Mouse (Mus musculus): ENCODE results near the gene Btrc. TPM values are rescaled to one million over a fixed set of nuclear protein-coding genes. Genes with fewer than 3 reads are reported as not detected.

Gene Btrc
- total and polyA plus RNA-seq, 2 experiments from 2014 or later, result 21.9 to 28.5 TPM

- TF ChIP-seq CTCF (IDR thresholded peaks at IDR 0.05; ENCODE audit: low read depth) (no peak), EP300 (IDR thresholded peaks at IDR 0.05; ENCODE audit: low read depth) (no peak)
- Histone ChIP-seq H3K4me1 (ENCODE audit: control insufficient read depth, insufficient read depth) (peaks cover 8% of the 10 kb centered on the region; the same call in 1 of the 2 replicates), H3K9ac (replicated peaks; ENCODE audit: low read depth, low read length) (no peak overlapping the region), H3K36me3 (replicated peaks; ENCODE audit: control insufficient read depth, insufficient read depth, low read length) (peaks cover 16% of the 10 kb centered on the region; the same call in 1 of the 2 replicates), H3K27ac (ENCODE audit: low read depth) (no peak overlapping the region), H3K27me3 (ENCODE audit: control insufficient read depth, insufficient read depth, low read length) (no peaks in the 10 kb centered on the region), H3K4me2 (ENCODE audit: low read depth, low read length) (no peak overlapping the region), H3K9me3 (replicated peaks; ENCODE audit: control insufficient read depth, low read length) (no peaks in the 10 kb centered on the region), H3K4me3 (ENCODE audit: low read depth, low read length) (no peak overlapping the region)
- no peak for DNase-seq (ENCODE audit: low spot score)
- 94% methylated on average over 7 of the region's 7 CpGs for WGBS
- ATAC-seq (ENCODE audit: insufficient read depth, low read depth), result no peak
Observed at GRCm38 (mm10) chr19:45505446-45505845, 141.9 kb downstream of the Btrc start.

- peak; percentile 75 for DNase-seq (ENCODE audit: low spot score)
- peak overlapping the region; percentile 25; the same call in 1 of the 2 replicates for H3K27ac ChIP-seq (ENCODE audit: low read depth)
- TF ChIP-seq EP300 (IDR thresholded peaks at IDR 0.05; ENCODE audit: low read depth), result no peak
- 26% methylated on average over 19 of the region's 19 CpGs for WGBS
- no peak overlapping the region for H3K4me3 ChIP-seq (ENCODE audit: low read depth, low read length)
- H3K27me3 ChIP-seq (ENCODE audit: control insufficient read depth, insufficient read depth, low read length), result no peaks in the 10 kb centered on the region
- no peak overlapping the region for H3K9ac ChIP-seq (replicated peaks; ENCODE audit: low read depth, low read length)
- H3K9me3 ChIP-seq (replicated peaks; ENCODE audit: control insufficient read depth, low read length), result no peaks in the 10 kb centered on the region
- peak; percentile 94 for ATAC-seq (ENCODE audit: insufficient read depth, low read depth)
- H3K36me3 ChIP-seq (replicated peaks; ENCODE audit: control insufficient read depth, insufficient read depth, low read length), result peaks cover 16% of the 10 kb centered on the region; the same call in 1 of the 2 replicates
- peak overlapping the region; percentile 46 for H3K4me2 ChIP-seq (ENCODE audit: low read depth, low read length)
- peaks cover 8% of the 10 kb centered on the region; the same call in 1 of the 2 replicates for H3K4me1 ChIP-seq (ENCODE audit: control insufficient read depth, insufficient read depth)
Observed at GRCm38 (mm10) chr19:45507531-45507930, 144.0 kb downstream of the Btrc start.

- H3K27me3 ChIP-seq (ENCODE audit: control insufficient read depth, insufficient read depth, low read length), result no peaks in the 10 kb centered on the region
- ATAC-seq (ENCODE audit: insufficient read depth, low read depth) (no peak), DNase-seq (ENCODE audit: low spot score) (no peak)
- WGBS, result 65% methylated on average over 3 of the region's 3 CpGs
- no peak overlapping the region for H3K9ac ChIP-seq (replicated peaks; ENCODE audit: low read depth, low read length)
- H3K9me3 ChIP-seq (replicated peaks; ENCODE audit: control insufficient read depth, low read length), result no peaks in the 10 kb centered on the region
- no peak for TF ChIP-seq CTCF (IDR thresholded peaks at IDR 0.05; ENCODE audit: low read depth)
- TF ChIP-seq EP300 (IDR thresholded peaks at IDR 0.05; ENCODE audit: low read depth), result no peak
- H3K36me3 ChIP-seq (replicated peaks; ENCODE audit: control insufficient read depth, insufficient read depth, low read length), result peaks cover 28% of the 10 kb centered on the region
- H3K4me1 ChIP-seq (ENCODE audit: control insufficient read depth, insufficient read depth), result peaks cover 8% of the 10 kb centered on the region; the same call in 1 of the 2 replicates
- H3K27ac ChIP-seq (ENCODE audit: low read depth), result no peak overlapping the region
- no peak overlapping the region for H3K4me3 ChIP-seq (ENCODE audit: low read depth, low read length)
- H3K4me2 ChIP-seq (ENCODE audit: low read depth, low read length), result no peak overlapping the region
Observed at GRCm38 (mm10) chr19:45510680-45511079, 147.1 kb downstream of the Btrc start.

GRCm38 (mm10) chr19:45511406-45511805 lies 147.9 kb downstream of the Btrc start:
- no peak overlapping the region for H3K4me2 ChIP-seq (ENCODE audit: low read depth, low read length)
- H3K36me3 ChIP-seq (replicated peaks; ENCODE audit: control insufficient read depth, insufficient read depth, low read length), result peaks cover 34% of the 10 kb centered on the region
- H3K27me3 ChIP-seq (ENCODE audit: control insufficient read depth, insufficient read depth, low read length), result no peaks in the 10 kb centered on the region
- no peak overlapping the region for H3K9ac ChIP-seq (replicated peaks; ENCODE audit: low read depth, low read length)
- DNase-seq (ENCODE audit: low spot score) (no peak), ATAC-seq (ENCODE audit: insufficient read depth, low read depth) (no peak)
- H3K4me3 ChIP-seq (ENCODE audit: low read depth, low read length), result no peak overlapping the region
- H3K27ac ChIP-seq (ENCODE audit: low read depth), result no peak overlapping the region
- no peak for TF ChIP-seq CTCF (IDR thresholded peaks at IDR 0.05; ENCODE audit: low read depth)
- no peak for TF ChIP-seq EP300 (IDR thresholded peaks at IDR 0.05; ENCODE audit: low read depth)
- no peaks in the 10 kb centered on the region for H3K9me3 ChIP-seq (replicated peaks; ENCODE audit: control insufficient read depth, low read length)
- WGBS, result 64% methylated on average over 4 of the region's 4 CpGs
- H3K4me1 ChIP-seq (ENCODE audit: control insufficient read depth, insufficient read depth), result peaks cover 8% of the 10 kb centered on the region; the same call in 1 of the 2 replicates

- H3K4me3 ChIP-seq (ENCODE audit: low read depth, low read length), result no peak overlapping the region
- H3K36me3 ChIP-seq (replicated peaks; ENCODE audit: control insufficient read depth, insufficient read depth, low read length), result peaks cover 66% of the 10 kb centered on the region
- H3K4me1 ChIP-seq (ENCODE audit: control insufficient read depth, insufficient read depth), result no peaks in the 10 kb centered on the region
- H3K9me3 ChIP-seq (replicated peaks; ENCODE audit: control insufficient read depth, low read length), result no peaks in the 10 kb centered on the region
- no peak for TF ChIP-seq CTCF (IDR thresholded peaks at IDR 0.05; ENCODE audit: low read depth)
- TF ChIP-seq EP300 (IDR thresholded peaks at IDR 0.05; ENCODE audit: low read depth), result no peak
- 100% methylated on average over 2 of the region's 2 CpGs for WGBS
- H3K27me3 ChIP-seq (ENCODE audit: control insufficient read depth, insufficient read depth, low read length), result no peaks in the 10 kb centered on the region
- no peak for DNase-seq (ENCODE audit: low spot score)
- H3K4me2 ChIP-seq (ENCODE audit: low read depth, low read length), result no peak overlapping the region
- no peak overlapping the region for H3K27ac ChIP-seq (ENCODE audit: low read depth)
- ATAC-seq (ENCODE audit: insufficient read depth, low read depth), result no peak
- H3K9ac ChIP-seq (replicated peaks; ENCODE audit: low read depth, low read length), result no peak overlapping the region
Observed at GRCm38 (mm10) chr19:45515341-45515740, 151.8 kb downstream of the Btrc start.

GRCm38 (mm10) chr19:45516264-45516663 lies 152.7 kb downstream of the Btrc start:
- H3K27me3 ChIP-seq (ENCODE audit: control insufficient read depth, insufficient read depth, low read length), result no peaks in the 10 kb centered on the region
- ATAC-seq (ENCODE audit: insufficient read depth, low read depth), result no peak
- DNase-seq (ENCODE audit: low spot score), result no peak
- no peak overlapping the region for H3K27ac ChIP-seq (ENCODE audit: low read depth)
- 91% methylated on average over 12 of the region's 12 CpGs for WGBS
- no peaks in the 10 kb centered on the region for H3K9me3 ChIP-seq (replicated peaks; ENCODE audit: control insufficient read depth, low read length)
- no peak overlapping the region for H3K9ac ChIP-seq (replicated peaks; ENCODE audit: low read depth, low read length)
- no peak for TF ChIP-seq EP300 (IDR thresholded peaks at IDR 0.05; ENCODE audit: low read depth)
- no peak for TF ChIP-seq CTCF (IDR thresholded peaks at IDR 0.05; ENCODE audit: low read depth)
- no peak overlapping the region for H3K4me3 ChIP-seq (ENCODE audit: low read depth, low read length)
- no peak overlapping the region for H3K4me2 ChIP-seq (ENCODE audit: low read depth, low read length)
- peaks cover 74% of the 10 kb centered on the region for H3K36me3 ChIP-seq (replicated peaks; ENCODE audit: control insufficient read depth, insufficient read depth, low read length)
- H3K4me1 ChIP-seq (ENCODE audit: control insufficient read depth, insufficient read depth), result no peaks in the 10 kb centered on the region
